Mouse (Mus musculus) myocyte (in vitro differentiated cells): ENCODE measurements around the gene Vcp.

Source experiments
- E2F4 ChIP-seq: IDR thresholded peaks from one replicate; pipeline ENCODE4 v1.6.1; 2011; ENCODE audit warnings: mild to moderate bottlenecking, control low read depth, moderate library complexity; ENCODE audit not compliant: insufficient read depth
- MAX ChIP-seq: IDR thresholded peaks from one replicate; pipeline ENCODE4 v1.6.1; 2011; ENCODE audit warnings: low read depth, mild to moderate bottlenecking, control low read depth
- MYOG ChIP-seq, 3 experiments: IDR thresholded peaks; one replicate each; pipeline ENCODE4 v1.6.1; 2011; ENCODE audit warnings: control low read depth in 2 of 3, low read depth in 2 of 3, mild to moderate bottlenecking in 2 of 3; ENCODE audit not compliant: insufficient read length in 2 of 3, control insufficient read depth in 1 of 3, insufficient read depth in 1 of 3
- POLR2A ChIP-seq: IDR thresholded peaks from one replicate; pipeline ENCODE4 v1.6.1; 2011; ENCODE audit warnings: low read depth, mild to moderate bottlenecking, control low read depth, moderate library complexity; ENCODE audit not compliant: insufficient read length
- POLR2AphosphoS2 ChIP-seq: IDR thresholded peaks from one replicate; pipeline ENCODE4 v1.6.1; 2011; ENCODE audit warnings: low read depth, control low read depth; ENCODE audit not compliant: insufficient read length
- REST ChIP-seq: IDR thresholded peaks from one replicate; pipeline ENCODE4 v1.6.1; 2011; ENCODE audit warnings: mild to moderate bottlenecking, control low read depth, moderate library complexity; ENCODE audit not compliant: insufficient read depth, insufficient read length
- TCF12 ChIP-seq: IDR thresholded peaks from one replicate; pipeline ENCODE4 v1.6.1; 2011; ENCODE audit warnings: mild to moderate bottlenecking, control low read depth; ENCODE audit not compliant: poor library complexity, insufficient read depth, severe bottlenecking
- USF1 ChIP-seq: IDR thresholded peaks from one replicate; pipeline ENCODE4 v1.6.1; 2011; ENCODE audit warnings: low read depth, mild to moderate bottlenecking, control low read depth, moderate library complexity

GRCm38 (mm10) chr4:43045659-43046302, 45.5 kb upstream of the Vcp start, which contains the start of gene Fam214b:
- TF ChIP-seq POLR2A (no peak), MAX (no peak), POLR2AphosphoS2 (no peak), REST (no peak), TCF12 (no peak), USF1 (peak; percentile 16), MYOG (IDR thresholded peaks at IDR 0.05; ENCODE audit: control insufficient read depth in 1 of 3, insufficient read depth in 1 of 3, insufficient read length in 2 of 3, low read depth in 2 of 3) (no peak), E2F4 (no peak)
